Mouse (Mus musculus): ENCODE measurements around the gene Tbce. TPM values are rescaled to one million over a fixed set of nuclear protein-coding genes. Genes with fewer than 3 reads are reported as not detected.
"Not testable (repeated sequence)": the region's sequence is repeated elsewhere in the genome, so short reads cannot be mapped to it uniquely, and the experiment has no call there.

Gene Tbce
- total and polyA plus RNA-seq, 3 experiments, result 35.3 to 56.9 TPM; not detected in 1

DNA sequence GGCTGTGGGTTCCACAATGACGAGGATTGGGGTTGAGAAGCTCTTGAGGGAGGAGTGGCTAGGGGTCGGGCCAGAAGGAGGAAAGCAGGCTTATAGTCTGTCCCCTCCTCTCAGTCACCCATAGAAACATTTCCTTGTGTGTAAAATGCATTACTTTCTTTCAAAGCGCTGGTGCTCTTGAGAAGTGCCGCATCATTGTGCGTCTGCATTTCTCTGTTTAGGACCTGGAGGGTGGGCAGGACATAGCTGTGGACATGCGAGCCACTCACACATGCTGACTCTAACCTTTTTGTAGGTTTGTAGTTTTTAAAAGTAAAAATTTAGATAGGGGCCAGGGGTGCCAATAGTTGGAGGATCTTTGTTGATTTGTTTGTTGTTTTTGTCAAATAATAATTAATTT, 55.9 kb downstream of the Tbce start:
- Histone ChIP-seq H3K27ac (ENCODE audit: control insufficient read depth, low read depth, low read length) (no peak overlapping the region), H3K27me3 (ENCODE audit: control insufficient read depth in 1 of 2, insufficient read depth in 2 of 2, low read length in 2 of 2) (no peaks in the 10 kb centered on the region), H3K9me3 (replicated peaks; ENCODE audit: insufficient read depth, low read length) (no peaks in the 10 kb centered on the region), H3K4me3 (ENCODE audit: control insufficient read depth in 1 of 2, insufficient read depth in 1 of 2, low read depth in 2 of 2, low read length in 2 of 2) (no peak overlapping the region), H3K9ac (ENCODE audit: control insufficient read depth, low read depth, low read length, poor library complexity, severe bottlenecking) (no peak overlapping the region), H3K4me1 (ENCODE audit: control insufficient read depth in 1 of 2, insufficient read depth in 2 of 2, low read length in 2 of 2) (no peaks in the 10 kb centered on the region; a peak in 2 of 4 replicates), H3K36me3 (ENCODE audit: control insufficient read depth in 1 of 2, insufficient read depth in 2 of 2, low read length in 2 of 2) (peaks cover 2 to 42% of the 10 kb centered on the region in 2 experiments; a peak in 2 of 4 replicates), H3K79me2 (ENCODE audit: control insufficient read depth, insufficient read depth, low read length, poor library complexity) (no peaks in the 10 kb centered on the region)
- no peak for TF ChIP-seq GABPA (IDR thresholded peaks at IDR 0.05; ENCODE audit: low read depth, low read length)
- no peak for TF ChIP-seq RAD21 (IDR thresholded peaks at IDR 0.05; ENCODE audit: low read depth, low read length)
- TF ChIP-seq NELFE (IDR thresholded peaks at IDR 0.05; ENCODE audit: low read depth, low read length), result no peak
- TF ChIP-seq ETS1 (IDR thresholded peaks at IDR 0.05; ENCODE audit: low read depth, low read length), result no peak
- TF ChIP-seq MXI1 (IDR thresholded peaks at IDR 0.05; ENCODE audit: low read depth, low read length), result no peak
- TF ChIP-seq MYB (IDR thresholded peaks at IDR 0.05; ENCODE audit: low read depth, low read length), result no peak
- TF ChIP-seq ZMIZ1 (IDR thresholded peaks at IDR 0.05; ENCODE audit: low read depth, low read length), result no peak
- TF ChIP-seq SIN3A (IDR thresholded peaks at IDR 0.05; ENCODE audit: low read length), result no peak
- no peak for TF ChIP-seq POLR2AphosphoS2 (IDR thresholded peaks at IDR 0.05; ENCODE audit: low read length)
- no peak for TF ChIP-seq JUND (IDR thresholded peaks at IDR 0.05; ENCODE audit: low read depth, low read length)
- no peak for TF ChIP-seq MAZ (IDR thresholded peaks at IDR 0.05; ENCODE audit: low read depth, low read length)
- no peak for TF ChIP-seq BHLHE40 (IDR thresholded peaks at IDR 0.05; ENCODE audit: borderline replicate concordance, low read depth, low read length)
- no peak for DNase-seq (ENCODE audit: low read depth, low spot score)

DNA sequence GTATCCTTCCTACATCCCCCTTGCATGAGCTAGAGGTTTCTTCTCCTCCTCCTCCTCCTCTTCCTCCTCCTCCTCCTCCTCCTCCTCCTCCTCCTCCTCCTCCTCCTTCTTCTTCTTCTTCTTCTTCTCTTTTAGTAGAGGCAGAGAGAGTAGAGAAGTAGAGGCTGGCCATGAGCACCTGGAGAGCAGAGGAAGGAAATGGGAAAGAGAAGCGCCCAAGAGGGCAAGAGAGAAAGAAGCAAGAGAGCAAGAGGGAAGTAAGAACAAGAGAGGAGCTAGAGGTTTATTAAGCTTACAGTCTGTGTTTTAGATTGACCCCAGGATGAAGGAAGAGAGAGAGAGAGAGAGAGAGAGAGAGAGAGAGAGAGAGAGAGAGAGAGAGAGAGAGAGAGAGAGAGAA, 57.6 kb downstream of the Tbce start:
- not testable (repeated sequence) for H3K9me3 ChIP-seq (replicated peaks; ENCODE audit: insufficient read depth, low read length); H3K4me3 ChIP-seq (ENCODE audit: control insufficient read depth in 1 of 2, insufficient read depth in 1 of 2, low read depth in 2 of 2, low read length in 2 of 2); H3K79me2 ChIP-seq (ENCODE audit: control insufficient read depth, insufficient read depth, low read length, poor library complexity); DNase-seq (ENCODE audit: low read depth, low spot score); H3K4me1 ChIP-seq (ENCODE audit: control insufficient read depth in 1 of 2, insufficient read depth in 2 of 2, low read length in 2 of 2); H3K27ac ChIP-seq (ENCODE audit: control insufficient read depth, low read depth, low read length); H3K27me3 ChIP-seq (ENCODE audit: control insufficient read depth in 1 of 2, insufficient read depth in 2 of 2, low read length in 2 of 2); H3K9ac ChIP-seq (ENCODE audit: control insufficient read depth, low read depth, low read length, poor library complexity, severe bottlenecking)
- peaks cover 2 to 40% of the 10 kb centered on the region in 2 experiments; a peak in 2 of 4 replicates for H3K36me3 ChIP-seq (ENCODE audit: control insufficient read depth in 1 of 2, insufficient read depth in 2 of 2, low read length in 2 of 2)

DNA sequence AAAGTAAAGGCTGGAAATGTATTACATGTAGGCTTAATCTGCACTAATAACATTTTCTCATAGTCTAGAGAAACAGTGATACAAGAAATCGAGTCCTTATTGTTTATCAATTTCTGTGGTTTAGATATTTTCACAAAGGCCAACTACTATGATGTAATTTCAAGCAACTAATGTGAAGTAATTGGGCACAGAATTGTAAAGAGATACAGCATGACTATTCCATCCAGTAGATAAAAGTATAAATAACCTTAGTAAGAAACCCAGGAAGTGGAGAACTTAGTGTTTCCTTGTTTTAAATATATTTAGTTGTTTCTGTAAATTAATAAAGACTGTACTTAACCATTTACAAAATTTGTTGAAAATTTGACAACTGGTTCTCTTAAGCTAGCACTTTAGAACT, 69.6 kb downstream of the Tbce start:
- DNase-seq (ENCODE audit: low read depth, low spot score), result peak; percentile 37
- H3K4me1 ChIP-seq (ENCODE audit: control insufficient read depth in 1 of 2, insufficient read depth in 2 of 2, low read length in 2 of 2), result peaks cover 28 to 47% of the 10 kb centered on the region in 2 experiments
- peaks cover 14% of the 10 kb centered on the region for H3K79me2 ChIP-seq (ENCODE audit: control insufficient read depth, insufficient read depth, low read length, poor library complexity)
- peaks cover 42 to 49% of the 10 kb centered on the region in 2 experiments for H3K36me3 ChIP-seq (ENCODE audit: control insufficient read depth in 1 of 2, insufficient read depth in 2 of 2, low read length in 2 of 2)
- peak overlapping the region; percentile 90 for H3K27ac ChIP-seq (ENCODE audit: control insufficient read depth, low read depth, low read length)
- H3K9me3 ChIP-seq (replicated peaks; ENCODE audit: insufficient read depth, low read length), result no peaks in the 10 kb centered on the region
- TF ChIP-seq MEF2A (IDR thresholded peaks at IDR 0.05; ENCODE audit: extremely low read depth, insufficient replicate concordance, low read depth, low read length, poor library complexity, severe bottlenecking), result peak; percentile 79; the same call in 1 of the 2 replicates
- TF ChIP-seq NELFE (IDR thresholded peaks at IDR 0.05; ENCODE audit: low read depth, low read length), result no peak
- TF ChIP-seq GATA1 (IDR thresholded peaks at IDR 0.05; ENCODE audit: low read depth, low read length), result 0 out of 2 replicates have a peak, but pooled peaks have one; percentile 10
- peak; percentile 68; the same call in 1 of the 2 replicates for TF ChIP-seq SIN3A (IDR thresholded peaks at IDR 0.05; ENCODE audit: low read length)
- peak; percentile 38; the same call in 1 of the 2 replicates for TF ChIP-seq MAFK (IDR thresholded peaks at IDR 0.05; ENCODE audit: borderline replicate concordance, low read depth, low read length)
- TF ChIP-seq MAZ (IDR thresholded peaks at IDR 0.05; ENCODE audit: low read depth, low read length), result no peak
- TF ChIP-seq ELF1 (IDR thresholded peaks at IDR 0.05; ENCODE audit: low read depth, low read length), result peak; percentile 75; the same call in 1 of the 2 replicates
- peak; percentile 73; the same call in 1 of the 2 replicates for TF ChIP-seq TCF12 (IDR thresholded peaks at IDR 0.05; ENCODE audit: low read depth, low read length)
- TF ChIP-seq MXI1 (IDR thresholded peaks at IDR 0.05; ENCODE audit: low read depth, low read length), result peak; percentile 63; the same call in 1 of the 2 replicates
- TF ChIP-seq RCOR1 (IDR thresholded peaks at IDR 0.05; ENCODE audit: low read depth, low read length), result peak; percentile 37; the same call in 1 of the 2 replicates
- TF ChIP-seq ETS1 (IDR thresholded peaks at IDR 0.05; ENCODE audit: low read depth, low read length), result peak; percentile 96
- TF ChIP-seq EP300 (IDR thresholded peaks at IDR 0.05; ENCODE audit: low read depth in 1 of 2, low read length in 2 of 2), result peak; percentile 18 to 86; a peak in 2 of 4 replicates
- TF ChIP-seq CHD1 (IDR thresholded peaks at IDR 0.05; ENCODE audit: low read depth, low read length), result no peak
- TF ChIP-seq TAL1 (IDR thresholded peaks at IDR 0.05; ENCODE audit: low read length), result no peak
- H3K9ac ChIP-seq (ENCODE audit: control insufficient read depth, low read depth, low read length, poor library complexity, severe bottlenecking), result no peak overlapping the region; the same call in 1 of the 2 replicates
- no peak overlapping the region; a peak in 1 of 4 replicates for H3K4me3 ChIP-seq (ENCODE audit: control insufficient read depth in 1 of 2, insufficient read depth in 1 of 2, low read depth in 2 of 2, low read length in 2 of 2)
- no peaks in the 10 kb centered on the region for H3K27me3 ChIP-seq (ENCODE audit: control insufficient read depth in 1 of 2, insufficient read depth in 2 of 2, low read length in 2 of 2)

Measured in MEL (cell line).